Mouse (Mus musculus) CD4-positive naive resting alpha-beta T cell, adult 57 days (primary cell): ENCODE measurements around the gene Ap5m1. TPM values are rescaled to one million over a fixed set of nuclear protein-coding genes. Genes with fewer than 3 reads are reported as not detected.

Source experiments
- total RNA-seq: library from RNA; stranded (reverse); gene quantifications from one replicate; pipeline ENCODE4 v1.2.4, GENCODE M21; 2023

Gene Ap5m1
- 33.4 TPM for total RNA-seq

DNA sequence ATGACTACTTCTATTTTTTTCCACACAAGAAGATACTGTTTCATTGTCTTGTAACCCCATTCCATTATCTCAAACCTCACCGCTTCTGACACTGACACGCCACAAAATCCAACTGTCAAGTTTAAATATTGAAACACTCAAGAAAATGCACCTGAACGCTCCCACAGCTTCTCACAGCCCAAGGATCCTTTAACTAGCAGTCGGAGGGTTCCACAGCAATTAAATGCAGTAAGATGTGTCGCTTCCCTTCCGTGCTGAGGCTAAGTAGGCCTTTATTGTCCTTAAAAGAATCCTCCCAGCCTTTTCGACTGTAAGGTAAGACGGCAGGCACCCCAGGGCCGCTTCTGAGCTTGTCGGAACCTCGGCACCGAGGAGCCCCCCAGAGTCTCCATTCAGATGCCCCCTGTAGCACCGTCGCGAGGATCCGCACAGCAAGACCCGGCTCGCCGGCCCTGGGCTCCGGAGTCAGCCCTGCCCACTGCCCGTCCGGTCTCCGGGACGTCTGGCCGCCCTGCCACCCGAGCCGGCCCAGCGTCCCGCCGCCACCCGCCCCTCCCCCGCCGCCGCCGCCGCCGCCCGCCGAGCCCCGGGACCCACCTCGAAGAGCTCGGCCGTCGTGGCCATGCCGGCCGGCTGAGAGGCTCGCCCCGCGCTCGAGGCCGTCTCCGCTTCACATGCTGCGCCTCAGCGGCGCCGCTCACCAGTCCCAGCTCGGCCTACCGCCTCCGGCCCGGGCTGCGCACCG, at the start of gene Ap5m1:
TSS of gene Ap5m1 (plus strand) at position 569 of the 745 bp plus-strand sequence.

GRCm38 (mm10) chr14:49066274-49066823, 452 bp downstream of the Ap5m1 start, which contains the start of gene Exoc5:
Exoc5 (minus strand) TSS chr14:49066653.

Other genes starting within 250 kb of the Ap5m1 start
- 57.8 TPM for gene Exoc5, start 556 bp downstream of the Ap5m1 start, total RNA-seq
- gene Naa30, start 106.1 kb downstream of the Ap5m1 start, total RNA-seq: 52.2 TPM
- not detected for gene ccdc198, start 179.4 kb downstream of the Ap5m1 start, total RNA-seq